In genomic region chr1:36512966-36513280, GRCm38 (mm10) we compare ENCODE assay signal across 9 mouse cellular contexts. TPM values are rescaled to one million over a fixed set of nuclear protein-coding genes. Genes with fewer than 3 reads are reported as not detected.
DNase-seq lines count a peak whose midpoint lies in the region; ATAC-seq and TF ChIP-seq lines count a peak whose summit lies in the region.
"Had no signal": no experiment of that assay in that cellular context is flagged by ENCODE, and none has a peak within 500 bp of the region (broad histone marks: within the 10 kb centered on the region; RNA-seq: fewer than 3 reads in every experiment).

No protein-coding gene starts in this region.

- peak overlapping the region; percentile 100 for H3K27ac ChIP-seq in heart, embryonic 15.5 days
- peak overlapping the region; percentile 99 for H3K27ac ChIP-seq in forebrain, embryonic 16.5 days (ENCODE audit: low read length)
- no peak overlapping the region for H3K27ac ChIP-seq in liver, postnatal 0 days (ENCODE audit: low read depth)

- no peak for TF ChIP-seq EP300 in liver, postnatal 0 days (IDR thresholded peaks at IDR 0.05; ENCODE audit: low read depth)

- intact Hi-C loops in gastrocnemius, postnatal 36 days (cut with DNase I) = no loop called here

- WGBS in heart, embryonic 15.5 days = 3% methylated on average over 16 of the region's 16 CpGs
- WGBS in forebrain, embryonic 16.5 days = 1% methylated on average over 16 of the region's 16 CpGs
- WGBS in liver, postnatal 0 days (ENCODE audit: insufficient replicate concordance) = 5% methylated on average over 16 of the region's 16 CpGs

- ATAC-seq in heart, embryonic 15.5 days (replicated peaks; ENCODE audit: insufficient number of reproducible peaks, insufficient read depth, low FRiP score, low read depth) = no peak
- ATAC-seq in G1E (ENCODE audit: extremely low read depth, insufficient number of reproducible peaks, low FRiP score, poor library complexity, severe bottlenecking) = no peak
- no peak for ATAC-seq in forebrain, embryonic 16.5 days
- ATAC-seq in liver, postnatal 0 days = no peak

- H3K27me3 ChIP-seq in heart, embryonic 15.5 days = no peaks in the 10 kb centered on the region
- no peaks in the 10 kb centered on the region for H3K27me3 ChIP-seq in G1E (ENCODE audit: insufficient read depth, low read length)
- no peaks in the 10 kb centered on the region for H3K27me3 ChIP-seq in forebrain, embryonic 16.5 days (replicated peaks; ENCODE audit: control insufficient read depth, insufficient read depth, low read length)
- no peaks in the 10 kb centered on the region for H3K27me3 ChIP-seq in liver, postnatal 0 days (ENCODE audit: insufficient read depth, low read length)
- H3K27me3 ChIP-seq: Patski had no signal

- TF ChIP-seq CTCF in G1E (IDR thresholded peaks at IDR 0.05; ENCODE audit: low read depth, low read length) = no peak
- no peak for TF ChIP-seq CTCF in liver, postnatal 0 days (IDR thresholded peaks at IDR 0.05; ENCODE audit: low read depth)

- H3K36me3 ChIP-seq in heart, embryonic 15.5 days = peaks cover 11% of the 10 kb centered on the region; the same call in 1 of the 2 replicates
- H3K36me3 ChIP-seq in G1E (replicated peaks) = peaks cover 44% of the 10 kb centered on the region
- H3K36me3 ChIP-seq in forebrain, embryonic 16.5 days (ENCODE audit: control insufficient read depth, insufficient read depth) = peaks cover 2% of the 10 kb centered on the region; the same call in 1 of the 2 replicates
- H3K36me3 ChIP-seq in liver, postnatal 0 days (replicated peaks; ENCODE audit: insufficient read depth, low read length) = 0 out of 2 replicates have a peak, but pooled peaks cover 4% of the 10 kb centered on the region

- peak overlapping the region; percentile 96 for H3K9ac ChIP-seq in heart, embryonic 15.5 days
- peak overlapping the region; percentile 86 for H3K9ac ChIP-seq in forebrain, embryonic 16.5 days (replicated peaks; ENCODE audit: low read depth, low read length)
- H3K9ac ChIP-seq in liver, postnatal 0 days (replicated peaks) = peak overlapping the region; percentile 84

- H3K4me2 ChIP-seq in heart, embryonic 15.5 days = peak overlapping the region; percentile 88
- peak overlapping the region; percentile 96 for H3K4me2 ChIP-seq in forebrain, embryonic 16.5 days (ENCODE audit: low read length)
- peak overlapping the region; percentile 96 for H3K4me2 ChIP-seq in liver, postnatal 0 days (ENCODE audit: low read depth, low read length)

- H3K4me3 ChIP-seq in heart, embryonic 15.5 days = peak overlapping the region; percentile 100
- peak overlapping the region; percentile 84 for H3K4me3 ChIP-seq in G1E (ENCODE audit: low read depth, low read length)
- peak overlapping the region; percentile 91 for H3K4me3 ChIP-seq in forebrain, embryonic 16.5 days (replicated peaks; ENCODE audit: low read length)
- peak overlapping the region; percentile 89 for H3K4me3 ChIP-seq in liver, postnatal 0 days (ENCODE audit: low read depth, low read length)

- H3K4me1 ChIP-seq in heart, embryonic 15.5 days (replicated peaks) = peaks cover 43% of the 10 kb centered on the region
- peaks cover 55% of the 10 kb centered on the region for H3K4me1 ChIP-seq in G1E (ENCODE audit: insufficient read depth, low read depth, low read length)
- H3K4me1 ChIP-seq in forebrain, embryonic 16.5 days (replicated peaks; ENCODE audit: control insufficient read depth, insufficient read depth, low read length) = peaks cover 34% of the 10 kb centered on the region
- peaks cover 19% of the 10 kb centered on the region for H3K4me1 ChIP-seq in liver, postnatal 0 days (ENCODE audit: insufficient read depth)

- H3K9me3 ChIP-seq in heart, embryonic 15.5 days (replicated peaks) = no peaks in the 10 kb centered on the region
- H3K9me3 ChIP-seq in G1E (replicated peaks) = no peaks in the 10 kb centered on the region
- no peaks in the 10 kb centered on the region for H3K9me3 ChIP-seq in forebrain, embryonic 16.5 days (ENCODE audit: control insufficient read depth, low read length)
- no peaks in the 10 kb centered on the region for H3K9me3 ChIP-seq in liver, postnatal 0 days (ENCODE audit: low read length)

- no peak for DNase-seq in heart, adult 18-20 months
- no peak for DNase-seq in G1E (ENCODE audit: low spot score)
- no peak for DNase-seq in liver, postnatal 0 days
- no peak for DNase-seq in ovary, postnatal 36 days (ENCODE audit: low spot score)
- no peak for DNase-seq in frontal cortex, postnatal 36 days (ENCODE audit: low spot score in 2 of 2)
- no peak for DNase-seq in gastrocnemius, postnatal 36 days

RNA-seq across cellular contexts. Expression of gene Cnnm3, which starts 1.3 kb away (rescaled TPM):
- polyA plus RNA-seq in heart, embryonic 15.5 days (2015; fragmentation: Nextera tagmentation; extraction: Ambion mirVana) = 2.4 and 3.5 TPM in 2 replicates
- total RNA-seq in heart, adult 18-20 months (2021) = 10 to 100 TPM; 13.1 to 16.6 TPM
- total RNA-seq in G1E (2014; fragmentation: Nextera tagmentation) (22.2 and 28.2 TPM in 2 replicates), G1E (2017) (7.5 and 8.8 TPM in 2 replicates)
- 31.1 and 39.0 TPM in 2 replicates for polyA plus RNA-seq in G1E (2012)
- polyA plus RNA-seq in forebrain, embryonic 16.5 days (2015; fragmentation: Nextera tagmentation; extraction: Ambion mirVana) = 4.8 and 5.8 TPM in 2 replicates
- polyA plus RNA-seq in liver, postnatal 0 days (2015; fragmentation: Nextera tagmentation; extraction: Ambion mirVana) = 0.92 and 1.1 TPM in 2 replicates
- total RNA-seq in gastrocnemius, postnatal 36 days (2021) = 10 to 100 TPM; 10.8 to 12.2 TPM

RNA-seq across cellular contexts. Expression of gene Ankrd23, which starts 23.8 kb away (rescaled TPM):
- 25.3 and 26.7 TPM in 2 replicates for polyA plus RNA-seq in heart, embryonic 15.5 days (2015; fragmentation: Nextera tagmentation; extraction: Ambion mirVana)
- 100 to 1,000 TPM; 315 to 408 TPM for total RNA-seq in heart, adult 18-20 months (2021)
- total RNA-seq in G1E (2014; fragmentation: Nextera tagmentation) (12.0 and 14.2 TPM in 2 replicates), G1E (2017) (14.8 and 16.6 TPM in 2 replicates)
- polyA plus RNA-seq in G1E (2012) = 9.1 and 10.9 TPM in 2 replicates
- 9.3 and 13.2 TPM in 2 replicates for polyA plus RNA-seq in forebrain, embryonic 16.5 days (2015; fragmentation: Nextera tagmentation; extraction: Ambion mirVana)
- 2.0 and 2.2 TPM in 2 replicates for polyA plus RNA-seq in liver, postnatal 0 days (2015; fragmentation: Nextera tagmentation; extraction: Ambion mirVana)
- 1,000 to 10,000 TPM; 2,677 to 2,859 TPM for total RNA-seq in gastrocnemius, postnatal 36 days (2021)

RNA-seq across cellular contexts. Expression of gene Gm42417, which starts 26.3 kb away (rescaled TPM):
- 0.22 TPM in 1 of 2 replicates, not detected in the other for polyA plus RNA-seq in heart, embryonic 15.5 days (2015; fragmentation: Nextera tagmentation; extraction: Ambion mirVana)
- 100 to 1,000 TPM; 174 to 267 TPM for total RNA-seq in heart, adult 18-20 months (2021)
- total RNA-seq in G1E (2014; fragmentation: Nextera tagmentation) = not detected in 2 replicates
- not detected in 2 replicates for total RNA-seq in G1E (2017)
- polyA plus RNA-seq in G1E (2012) = 0.15 and 0.25 TPM in 2 replicates
- 0.22 and 0.42 TPM in 2 replicates for polyA plus RNA-seq in forebrain, embryonic 16.5 days (2015; fragmentation: Nextera tagmentation; extraction: Ambion mirVana)
- polyA plus RNA-seq in liver, postnatal 0 days (2015; fragmentation: Nextera tagmentation; extraction: Ambion mirVana) = 0.45 TPM in 1 of 2 replicates, not detected in the other
- total RNA-seq in gastrocnemius, postnatal 36 days (2021) = 1,000 to 10,000 TPM; 1,257 to 1,260 TPM

RNA-seq across cellular contexts. Expression of gene Ankrd39, which starts 34.3 kb away (rescaled TPM):
- polyA plus RNA-seq in heart, embryonic 15.5 days (2015; fragmentation: Nextera tagmentation; extraction: Ambion mirVana) = 27.3 and 30.4 TPM in 2 replicates
- 1 to 10 TPM; 5.8 to 6.2 TPM for total RNA-seq in heart, adult 18-20 months (2021)
- total RNA-seq in G1E (2014; fragmentation: Nextera tagmentation) = 9.9 and 15.7 TPM in 2 replicates
- total RNA-seq in G1E (2017) = 11.9 and 12.3 TPM in 2 replicates
- 15.7 and 17.3 TPM in 2 replicates for polyA plus RNA-seq in G1E (2012)
- polyA plus RNA-seq in forebrain, embryonic 16.5 days (2015; fragmentation: Nextera tagmentation; extraction: Ambion mirVana) = 15.4 and 24.4 TPM in 2 replicates
- 7.4 and 8.3 TPM in 2 replicates for polyA plus RNA-seq in liver, postnatal 0 days (2015; fragmentation: Nextera tagmentation; extraction: Ambion mirVana)
- 1 to 10 TPM; 7.8 to 8.5 TPM for total RNA-seq in gastrocnemius, postnatal 36 days (2021)

RNA-seq across cellular contexts. Expression of gene Cnnm4, which starts 41.5 kb away (rescaled TPM):
- 5.4 and 6.9 TPM in 2 replicates for polyA plus RNA-seq in heart, embryonic 15.5 days (2015; fragmentation: Nextera tagmentation; extraction: Ambion mirVana)
- total RNA-seq in heart, adult 18-20 months (2021) = 1 to 10 TPM; 3.8 to 4.3 TPM
- 6.7 and 8.6 TPM in 2 replicates for total RNA-seq in G1E (2014; fragmentation: Nextera tagmentation)
- total RNA-seq in G1E (2017) = 3.9 and 4.5 TPM in 2 replicates
- 2.4 and 3.1 TPM in 2 replicates for polyA plus RNA-seq in G1E (2012)
- polyA plus RNA-seq in forebrain, embryonic 16.5 days (2015; fragmentation: Nextera tagmentation; extraction: Ambion mirVana) = 9.7 and 11.0 TPM in 2 replicates
- 2.1 and 2.2 TPM in 2 replicates for polyA plus RNA-seq in liver, postnatal 0 days (2015; fragmentation: Nextera tagmentation; extraction: Ambion mirVana)
- 1 to 10 TPM; 7.0 to 7.1 TPM for total RNA-seq in gastrocnemius, postnatal 36 days (2021)
